Mouse (Mus musculus) lung, adult 2 months (tissue): ENCODE data around the gene Col4a2.

Experiments
- CTCF ChIP-seq: fragments of 200-500 bp; IDR thresholded peaks from 2 replicates; pipeline ENCODE4 v1.5.1; 2011; ENCODE audit warnings: mild to moderate bottlenecking, low read length, control low read depth; ENCODE audit not compliant: insufficient read depth
- POLR2A ChIP-seq: fragments of 200-500 bp; IDR thresholded peaks from 2 replicates; pipeline ENCODE4 v1.6.1; 2011; ENCODE audit warnings: low read depth, mild to moderate bottlenecking, control low read depth, low read length, borderline replicate concordance; ENCODE audit errors: extremely low read depth

DNA sequence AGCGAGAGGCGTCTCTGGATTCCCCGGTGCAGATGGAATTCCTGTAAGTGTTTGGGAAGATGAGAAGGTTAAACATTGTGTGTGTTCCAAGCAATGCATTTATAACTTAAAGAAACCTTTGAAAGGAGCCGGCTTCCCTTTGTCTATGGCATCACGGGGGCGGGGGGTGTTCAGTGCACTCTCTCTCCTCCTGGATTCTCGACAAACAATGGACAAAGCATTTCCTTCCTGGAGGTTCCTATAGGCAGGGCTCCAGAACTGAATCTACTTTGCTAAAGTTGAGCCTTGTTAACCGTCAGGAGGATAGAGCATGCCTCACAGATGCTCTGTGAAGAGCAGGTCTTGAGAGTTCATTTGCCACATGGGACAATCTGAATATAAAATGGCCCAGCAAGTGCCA is 87.1 kb downstream of the Col4a2 start:
- no peak for TF ChIP-seq CTCF
- no peak for TF ChIP-seq POLR2A
